Mouse (Mus musculus) ES-Bruce4 (cell line): ENCODE data around the gene Plxna4.

ENCODE experiments used
- CTCF ChIP-seq: IDR thresholded peaks from one replicate; pipeline ENCODE4 v1.8.1; 2011; ENCODE audit warnings: low read depth, low read length
- EP300 ChIP-seq: IDR thresholded peaks from 2 replicates; pipeline ENCODE4 v1.6.1; 2011; ENCODE audit warnings: low read depth, low read length; ENCODE audit not compliant: insufficient read depth

DNA sequence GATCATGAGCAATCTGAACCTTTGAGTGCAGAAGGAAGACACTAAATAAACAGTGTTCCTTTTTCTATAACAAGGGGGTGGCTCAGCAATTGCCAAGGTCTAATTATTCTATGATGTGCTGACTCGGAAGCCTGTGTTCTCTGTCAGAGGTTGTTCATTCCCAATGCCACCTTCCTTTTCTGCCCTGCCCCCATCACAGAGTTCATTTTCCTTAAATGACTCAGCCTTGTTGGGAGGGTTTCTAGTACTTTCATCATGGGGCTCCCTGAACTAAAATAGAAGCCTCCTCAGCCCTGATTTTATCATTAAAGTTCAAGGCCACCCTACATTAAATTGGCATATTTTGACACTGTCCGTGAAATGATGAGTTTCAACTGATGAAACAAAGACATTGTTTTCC lies 242.0 kb downstream of the Plxna4 start:
- TF ChIP-seq CTCF = no peak
- TF ChIP-seq EP300 = no peak
